Mouse (Mus musculus): ENCODE measurements at regions not wholly inside any gene's neighbourhood (a gene's known extent, or its start where the extent isn't known, plus 50 kb on each side); places are given as distances from the start of the nearest gene placed in this dataset.

- TF ChIP-seq USF1 (IDR thresholded peaks at IDR 0.05; ENCODE audit: low read depth) = no peak
- no peak for TF ChIP-seq POLR2A (IDR thresholded peaks at IDR 0.05; ENCODE audit: insufficient read length, low read depth)
- TF ChIP-seq E2F4 (IDR thresholded peaks at IDR 0.05; ENCODE audit: insufficient read depth) = no peak
- TF ChIP-seq TCF12 (IDR thresholded peaks at IDR 0.05; ENCODE audit: insufficient read depth, poor library complexity, severe bottlenecking) = no peak
- TF ChIP-seq SRF (IDR thresholded peaks at IDR 0.05; ENCODE audit: control insufficient read depth, insufficient read length, low read depth) = no peak
- TF ChIP-seq POLR2AphosphoS2 (IDR thresholded peaks at IDR 0.05; ENCODE audit: insufficient read length, low read depth) = no peak
- no peak for TF ChIP-seq REST (IDR thresholded peaks at IDR 0.05; ENCODE audit: insufficient read depth, insufficient read length)
- TF ChIP-seq MAX (IDR thresholded peaks at IDR 0.05; ENCODE audit: low read depth) = no peak
Observed at GRCm38 (mm10) chr19:15617233-15617915, 329.8 kb downstream of the Psat1 start.
